Mouse (Mus musculus) ES-Bruce4 (cell line): ENCODE measurements around the gene Sprtn.

Experiments used
- CTCF ChIP-seq: IDR thresholded peaks from one replicate; pipeline ENCODE4 v1.8.1; 2011; ENCODE audit warnings: low read depth, low read length
- POLR2A ChIP-seq: IDR thresholded peaks from one replicate; pipeline ENCODE4 v1.8.1; 2011; ENCODE audit warnings: low read length; ENCODE audit not compliant: insufficient read depth

DNA sequence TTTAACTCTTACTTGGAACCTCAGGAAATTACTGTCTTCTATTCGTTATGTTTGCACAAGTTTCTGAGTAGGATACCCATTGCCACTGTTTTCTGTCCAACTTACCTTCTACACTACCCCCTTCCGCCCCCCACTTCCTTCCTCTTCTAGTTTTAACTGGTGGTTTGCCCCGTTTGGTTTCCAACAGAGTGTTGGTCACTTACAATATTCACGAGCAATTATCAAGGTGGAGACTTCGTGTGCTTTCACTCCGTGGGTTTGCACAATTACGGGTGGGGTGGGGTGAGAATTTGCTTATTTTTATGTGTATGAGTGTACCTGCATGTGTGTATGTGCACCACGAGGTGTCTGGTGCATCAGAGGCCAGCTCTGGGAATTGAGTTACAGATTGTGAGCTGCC lies 34.0 kb upstream of the Sprtn start:
- TF ChIP-seq CTCF: no peak
- no peak for TF ChIP-seq POLR2A
